Mouse (Mus musculus) kidney, postnatal 10 days (tissue): ENCODE results near the gene Gm20815.
"Not testable (repeated sequence)": the region's sequence is repeated elsewhere in the genome, so short reads cannot be mapped to it uniquely, and the experiment has no call there.

ENCODE experiments used
- DNase-seq: peaks from one replicate; pipeline ENCODE4 v3.0.0; 2021; ENCODE audit warnings: mixed read lengths

Gm20815 gene

DNA sequence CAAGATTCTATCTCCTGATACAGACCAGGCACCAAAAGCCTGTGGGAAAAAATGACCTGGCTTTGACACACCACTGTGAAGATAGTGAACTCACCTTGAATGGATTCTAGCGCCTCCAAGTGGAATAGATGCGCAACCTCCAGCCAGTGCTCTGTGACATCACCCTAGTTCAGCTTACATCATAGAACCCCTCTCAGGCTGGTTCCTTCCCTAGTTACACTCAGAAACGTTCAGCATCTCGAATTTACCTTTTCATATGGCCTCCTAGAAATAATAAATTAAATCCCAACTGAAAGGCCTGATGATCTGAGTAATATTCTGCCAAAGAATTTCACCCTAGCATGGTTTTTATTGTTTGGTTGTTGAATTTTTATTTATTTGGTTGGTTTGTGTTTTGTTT, at the start of gene Gm20815:
Gene Gm20815 (minus strand): TSS at position 101 of the 400 bp plus-strand sequence.
- DNase-seq, result not testable (repeated sequence)
